In genomic region chr5:73998966-73999365, GRCm38 (mm10) we compare ENCODE assay signal across 15 mouse cellular contexts.
"Had no signal": no experiment of that assay in that cellular context is flagged by ENCODE, and none has a peak within 500 bp of the region (broad histone marks: within the 10 kb centered on the region; RNA-seq: fewer than 3 reads in every experiment).

No protein-coding gene starts in this region.

- H3K27ac ChIP-seq: liver, embryonic 14.5 days; lung, embryonic 15.5 days; midbrain, embryonic 13.5 days; midbrain, embryonic 15.5 days; neural tube, embryonic 12.5 days; stomach, embryonic 15.5 days; stomach, postnatal 0 days had no signal

- H3K4me1 ChIP-seq: midbrain, embryonic 13.5 days; midbrain, embryonic 15.5 days; neural tube, embryonic 12.5 days; stomach, embryonic 15.5 days had no signal

- H3K9me3 ChIP-seq: lung, embryonic 15.5 days; megakaryocyte, embryonic 14.5 days; midbrain, embryonic 13.5 days; midbrain, embryonic 15.5 days; neural tube, embryonic 12.5 days; stomach, embryonic 15.5 days had no signal

- H3K4me3 ChIP-seq: lung, embryonic 15.5 days; megakaryocyte, embryonic 14.5 days; midbrain, embryonic 13.5 days; midbrain, embryonic 15.5 days; neural tube, embryonic 12.5 days; stomach, embryonic 15.5 days had no signal

- ATAC-seq: midbrain, embryonic 13.5 days; midbrain, embryonic 15.5 days had no signal

- DNase-seq: lung, adult 18-20 months; lung, postnatal 10 days; lung, postnatal 4 days; right cerebral cortex, postnatal 14 days; thymus, adult 2 months; thymus, postnatal 25 days; thymus, postnatal 4 days had no signal

- H3K27me3 ChIP-seq: lung, embryonic 15.5 days; megakaryocyte, embryonic 14.5 days; midbrain, embryonic 13.5 days; midbrain, embryonic 15.5 days; neural tube, embryonic 12.5 days; stomach, embryonic 15.5 days had no signal
